Mouse (Mus musculus) left cerebral cortex, adult 9 months (tissue): ENCODE measurements around the gene Setx.

Experiments used
- DNase-seq, 2 experiments: peaks; one replicate each; pipeline ENCODE4 v3.0.0; 2022; ENCODE audit warnings: low spot score in 2 of 2

The Setx gene

DNA sequence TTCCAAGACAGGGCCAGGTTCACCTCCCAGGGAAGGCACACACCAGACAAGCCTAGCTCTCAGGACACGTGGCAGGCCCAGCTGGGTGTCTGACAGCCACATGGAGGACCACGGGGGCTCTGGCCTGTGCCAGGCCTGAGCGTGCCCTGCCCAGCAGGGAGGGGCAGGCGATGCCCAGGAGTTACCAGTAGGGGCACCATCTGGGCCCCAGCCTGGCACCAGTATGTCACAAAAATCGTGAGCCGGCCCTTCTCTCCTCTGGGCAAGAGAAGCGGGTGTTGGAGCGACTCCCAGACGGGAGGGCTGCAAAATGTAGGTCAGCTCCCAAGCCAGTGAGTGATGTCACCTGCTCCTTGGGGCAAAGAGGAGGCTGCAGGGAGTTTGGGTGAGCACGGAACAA, 93.9 kb downstream of the Setx start:
- peak in 1 of 2 experiments; percentile 67 for DNase-seq

DNA sequence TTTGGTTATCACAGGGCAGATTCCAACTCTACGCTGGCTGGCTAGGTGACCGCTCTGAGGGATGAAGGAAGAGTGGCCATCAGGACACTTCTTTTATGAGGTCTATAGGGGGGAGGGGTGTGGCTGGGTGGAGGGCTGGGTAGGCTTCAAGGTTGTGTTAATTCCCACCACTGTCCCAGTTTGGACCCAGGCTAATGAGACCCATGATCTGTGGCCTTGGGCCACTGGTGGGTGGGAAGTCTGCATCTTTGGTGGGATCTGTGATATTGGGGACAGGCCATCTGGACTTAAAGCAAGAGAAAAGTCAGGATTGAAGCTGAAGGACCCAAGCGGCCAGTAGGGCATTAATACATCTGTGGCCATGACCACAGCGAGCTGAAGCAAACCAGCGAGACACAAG, 94.8 kb downstream of the Setx start:
- DNase-seq: no peak

DNA sequence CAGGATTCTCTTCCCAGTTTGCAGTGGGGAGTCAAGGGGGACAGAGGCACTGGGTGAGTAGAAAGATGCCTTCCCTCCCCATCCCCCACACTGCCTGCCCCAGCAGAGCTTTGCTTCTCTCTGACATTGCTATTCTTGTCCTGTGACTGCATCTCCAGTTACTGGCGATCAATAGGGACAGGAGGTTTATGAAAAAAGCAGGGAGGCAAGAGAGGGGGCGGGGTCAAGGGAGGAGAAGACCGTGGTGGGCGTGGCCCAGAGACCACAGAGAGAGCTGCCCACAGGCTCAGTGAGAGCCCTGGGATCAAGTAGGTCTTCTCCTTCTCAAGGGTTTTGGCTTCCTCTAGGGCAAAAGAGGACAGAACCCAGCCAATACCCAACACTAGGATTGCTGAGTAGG, 98.3 kb downstream of the Setx start:
- DNase-seq: no peak

DNA sequence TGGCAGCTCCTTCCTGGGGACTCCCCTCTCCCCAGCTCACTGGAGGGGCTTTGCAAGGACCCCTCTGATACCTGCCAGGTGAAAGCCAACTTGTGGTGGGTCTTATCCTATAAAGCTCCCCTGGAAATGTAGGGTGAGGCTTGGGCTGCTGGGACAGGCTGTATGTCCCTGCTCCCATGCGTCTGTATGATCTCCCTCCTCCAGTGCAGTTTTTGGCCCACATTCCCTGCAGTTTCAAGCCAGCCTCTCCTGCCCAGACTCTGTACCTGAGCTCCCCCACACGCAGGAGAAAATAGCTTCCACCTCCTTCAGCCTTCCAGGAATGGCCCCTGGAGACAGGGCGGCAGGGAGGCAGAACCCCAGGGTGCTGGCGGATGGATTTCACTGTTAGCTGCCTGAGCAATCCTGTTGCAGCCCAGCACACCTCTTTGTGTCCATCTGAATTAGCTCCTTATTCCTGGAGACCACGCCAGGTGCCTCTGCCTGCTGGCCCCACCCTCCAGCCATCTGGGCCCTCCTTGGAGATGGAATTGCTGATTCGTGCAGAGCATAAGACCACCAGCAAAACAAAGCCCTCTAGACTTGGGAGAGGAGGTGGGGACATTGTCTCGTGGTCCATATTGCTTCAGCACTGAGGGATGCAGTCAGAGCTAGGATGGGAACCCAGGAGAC, 99.7 kb downstream of the Setx start:
- no peak for DNase-seq

DNA sequence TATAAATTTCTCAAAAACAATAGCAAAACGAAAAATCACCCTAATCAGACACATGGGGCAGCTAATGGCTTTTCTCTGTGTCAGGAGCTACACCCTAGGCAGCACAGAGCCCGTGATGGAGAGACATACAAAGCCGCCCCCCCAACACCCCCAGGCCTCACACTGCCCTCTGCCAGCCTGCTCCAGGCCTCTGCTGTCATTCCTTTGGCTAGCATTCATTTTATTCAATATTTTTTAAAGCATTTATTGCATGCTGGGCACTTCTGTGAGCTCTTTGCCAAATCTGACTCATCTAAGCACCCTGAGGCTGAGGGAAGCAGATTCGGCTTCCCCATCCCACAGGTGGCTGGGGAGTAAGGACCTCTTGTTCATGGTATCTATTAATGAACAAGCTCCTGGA, 102.7 kb downstream of the Setx start:
- no peak for DNase-seq

DNA sequence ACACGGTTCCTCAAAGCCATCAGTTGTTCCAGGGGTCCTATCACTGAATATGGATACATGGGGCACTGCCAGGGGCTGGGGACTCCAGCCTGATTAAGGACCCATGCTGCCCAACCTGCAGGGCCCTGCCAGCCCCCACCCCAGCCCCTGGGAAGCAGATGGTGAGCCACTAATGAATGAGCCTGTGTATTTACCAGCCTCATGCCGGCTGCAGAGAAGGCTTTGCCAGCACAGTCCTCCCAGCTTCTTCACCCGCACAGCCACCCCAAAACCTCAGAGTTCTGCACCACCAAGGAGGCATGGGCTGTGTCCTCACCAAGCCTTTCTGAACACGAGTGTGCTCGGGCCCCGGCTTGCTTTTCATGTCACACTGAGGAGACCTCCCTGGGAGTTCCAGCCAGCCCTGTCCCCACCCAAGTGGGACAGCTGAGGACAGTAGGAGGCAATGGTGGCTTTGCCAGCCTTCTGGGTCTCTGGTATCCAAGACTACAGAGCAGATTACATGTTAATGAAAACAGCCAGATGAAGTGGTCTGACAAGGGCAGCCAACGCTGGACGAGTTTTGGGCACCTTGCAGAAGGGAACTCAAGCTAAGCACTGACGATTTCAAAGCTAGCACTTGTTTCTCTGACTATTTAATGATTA, 106.3 kb downstream of the Setx start:
- DNase-seq: no peak
